Mouse (Mus musculus) hindbrain, embryonic 15.5 days (tissue): ENCODE data around the gene Fgf22. TPM values are rescaled to one million over a fixed set of nuclear protein-coding genes. Genes with fewer than 3 reads are reported as not detected.

Source experiments
- ATAC-seq: fragments of 200-750 bp; cut with Nextera tagmentation; 2 replicates; pipeline ENCODE4 v1.8.0; 2017; ENCODE audit warnings: low read depth, moderate number of reproducible peaks, moderate TSS enrichment; ENCODE audit not compliant: low FRiP score
- H3K27ac ChIP-seq: fragments of 300-500 bp; sonication (generic); replicated peaks from 2 replicates; pipeline ENCODE4 v1.5.1; 2015; ENCODE audit warnings: mild to moderate bottlenecking, inconsistent platforms
- H3K27me3 ChIP-seq: fragments of 300-500 bp; sonication (generic); 2 replicates; pipeline ENCODE4 v1.6.1; 2015; ENCODE audit warnings: control low read depth, inconsistent platforms
- H3K36me3 ChIP-seq: fragments of 300-500 bp; sonication (generic); 2 replicates; pipeline ENCODE4 v1.6.1; 2015; ENCODE audit warnings: control low read depth, inconsistent platforms
- H3K4me1 ChIP-seq: fragments of 300-500 bp; sonication (generic); replicated peaks from 2 replicates; pipeline ENCODE4 v1.6.1; 2015; ENCODE audit warnings: control low read depth, inconsistent platforms
- H3K4me2 ChIP-seq: fragments of 300-500 bp; sonication (generic); 2 replicates; pipeline ENCODE4 v1.6.1; 2015; ENCODE audit warnings: moderate library complexity, mild to moderate bottlenecking, inconsistent platforms
- H3K4me3 ChIP-seq: fragments of 300-500 bp; sonication (generic); 2 replicates; pipeline ENCODE4 v1.5.1; 2015; ENCODE audit warnings: mild to moderate bottlenecking, inconsistent platforms
- H3K9ac ChIP-seq: fragments of 300-500 bp; sonication (generic); 2 replicates; pipeline ENCODE4 v1.6.1; 2015; ENCODE audit warnings: inconsistent platforms
- H3K9me3 ChIP-seq: fragments of 300-500 bp; sonication (generic); 2 replicates; pipeline ENCODE4 v1.6.1; 2016; ENCODE audit warnings: control low read depth, inconsistent platforms
- whole genome bisulfite sequencing: fragments of 180-500 bp; shearing (Covaris S2); methylation state at CpG from one replicate; pipeline ENCODE4 v1.1.7; 2015; 5-methylcytosine and 5-hydroxymethylcytosine counted together
- polyA plus RNA-seq: library from polyadenylated mRNA; unstranded; fragments of >200 nt; fragmentation: Nextera tagmentation; extraction: Ambion mirVana; gene quantifications from 2 replicates; pipeline ENCODE4 v1.2.1, GENCODE M21; 2015

The Fgf22 gene
- polyA plus RNA-seq, 1 experiment from 2014 or later: 2.2 TPM

GRCm38 (mm10) chr10:79772320-79772719 is 17.4 kb downstream of the Fgf22 start:
- H3K4me2 ChIP-seq: no peak overlapping the region
- H3K4me3 ChIP-seq: no peak overlapping the region
- no peak overlapping the region for H3K27ac ChIP-seq
- no peak overlapping the region for H3K9ac ChIP-seq
- no peaks in the 10 kb centered on the region for H3K9me3 ChIP-seq
- 94% methylated on average over 3 of the region's 3 CpGs for WGBS
- peaks cover 19% of the 10 kb centered on the region for H3K4me1 ChIP-seq
- ATAC-seq: no peak
- peaks cover 8% of the 10 kb centered on the region; the same call in 1 of the 2 replicates for H3K27me3 ChIP-seq
- no peaks in the 10 kb centered on the region for H3K36me3 ChIP-seq

GRCm38 (mm10) chr10:79773208-79773607 is 18.3 kb downstream of the Fgf22 start:
- 89% methylated on average over 2 of the region's 2 CpGs for WGBS
- peaks cover 12% of the 10 kb centered on the region for H3K27me3 ChIP-seq
- H3K36me3 ChIP-seq: no peaks in the 10 kb centered on the region
- no peaks in the 10 kb centered on the region for H3K9me3 ChIP-seq
- peaks cover 16% of the 10 kb centered on the region for H3K4me1 ChIP-seq
- no peak for ATAC-seq
- H3K27ac ChIP-seq: no peak overlapping the region
- H3K4me2 ChIP-seq: no peak overlapping the region
- H3K4me3 ChIP-seq: no peak overlapping the region
- no peak overlapping the region for H3K9ac ChIP-seq

DNA sequence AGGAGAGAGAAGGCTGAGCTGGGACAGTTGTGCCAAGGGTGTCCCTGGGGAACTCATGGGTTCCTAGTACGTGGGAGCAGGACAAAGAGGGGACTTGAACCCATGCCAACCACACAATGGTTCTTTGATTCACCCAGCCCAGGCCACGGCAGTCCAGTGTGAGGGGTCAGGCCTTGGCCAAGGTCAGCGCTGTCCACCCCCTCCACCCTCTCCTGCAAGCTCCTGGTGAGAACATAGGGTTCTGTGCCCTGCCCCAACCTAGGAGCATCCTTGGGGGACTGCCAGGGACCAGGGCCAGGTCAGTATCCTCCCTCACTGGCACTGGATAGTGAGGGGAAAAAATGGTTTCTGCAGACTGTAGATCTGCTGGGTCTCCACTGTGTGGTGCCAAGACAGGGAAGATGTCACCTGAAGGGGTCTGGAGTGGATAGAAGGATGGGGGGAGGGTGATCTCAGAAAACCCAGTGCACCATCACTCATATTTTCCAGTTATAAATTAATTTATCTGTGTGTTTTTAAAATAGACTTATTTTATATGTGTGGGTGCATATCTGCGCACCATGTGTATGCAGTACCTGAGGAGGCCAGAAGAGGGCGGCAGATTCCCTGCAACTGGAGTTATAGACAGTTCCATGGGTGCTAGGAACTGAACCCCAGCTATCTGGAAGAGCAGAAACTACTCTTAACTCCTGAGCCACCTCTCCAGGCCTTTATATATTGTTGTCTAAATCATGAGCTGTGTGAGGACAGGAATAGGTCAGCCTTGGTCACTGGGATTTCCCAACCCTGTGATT is 19.8 kb downstream of the Fgf22 start:
- no peak for ATAC-seq
- no peak overlapping the region for H3K4me3 ChIP-seq
- no peaks in the 10 kb centered on the region for H3K9me3 ChIP-seq
- H3K4me1 ChIP-seq: peaks cover 14% of the 10 kb centered on the region
- H3K4me2 ChIP-seq: no peak overlapping the region
- WGBS: 68% methylated on average over 5 of the region's 5 CpGs
- no peak overlapping the region for H3K27ac ChIP-seq
- H3K9ac ChIP-seq: no peak overlapping the region
- no peaks in the 10 kb centered on the region for H3K36me3 ChIP-seq
- peaks cover 19% of the 10 kb centered on the region for H3K27me3 ChIP-seq

GRCm38 (mm10) chr10:79777103-79777531 is 22.2 kb downstream of the Fgf22 start, which contains the start of gene Fstl3:
Gene Fstl3, plus strand, starts transcription at chr10:79777272.
- Histone ChIP-seq H3K4me3 (peak within 1 kb of the TSS; percentile 22), H3K36me3 (no peaks in the 10 kb centered on the region), H3K9me3 (no peaks in the 10 kb centered on the region), H3K4me2 (peak within 1 kb of the TSS; percentile 47), H3K9ac (no peak within 1 kb of the TSS), H3K27me3 (peaks cover 26% of the 10 kb centered on the region), H3K27ac (no peak within 1 kb of the TSS), H3K4me1 (peaks cover 28% of the 10 kb centered on the region)
- ATAC-seq: no peak
- 1% methylated on average over 33 of the region's 39 CpGs for WGBS

DNA sequence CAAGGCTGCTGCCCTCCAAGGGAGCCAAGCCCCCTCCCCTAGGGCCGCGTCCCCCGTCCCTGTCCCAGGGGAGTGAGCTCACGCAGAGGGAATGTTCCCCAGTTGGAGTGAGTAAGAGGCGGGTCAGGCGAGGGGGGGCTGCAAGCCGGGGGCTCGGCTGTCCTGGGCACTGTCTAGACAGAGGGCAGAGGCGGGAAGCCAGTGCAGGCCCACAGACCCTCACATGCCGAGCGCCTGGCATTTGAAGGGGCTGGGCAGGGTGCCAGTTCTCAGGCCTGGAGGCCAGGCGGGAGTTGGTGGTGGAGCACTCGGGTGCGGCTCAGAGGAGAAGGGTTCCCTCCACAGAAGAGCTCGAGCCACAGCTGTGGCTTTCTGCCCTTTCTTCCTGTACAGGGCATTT is 23.1 kb downstream of the Fgf22 start:
- ATAC-seq: no peak
- Histone ChIP-seq H3K9me3 (no peaks in the 10 kb centered on the region), H3K36me3 (no peaks in the 10 kb centered on the region), H3K4me2 (no peak overlapping the region), H3K27me3 (peaks cover 28% of the 10 kb centered on the region), H3K4me3 (no peak overlapping the region), H3K27ac (no peak overlapping the region), H3K9ac (no peak overlapping the region), H3K4me1 (peaks cover 28% of the 10 kb centered on the region)
- WGBS: 4% methylated on average over 15 of the region's 15 CpGs

GRCm38 (mm10) chr10:79779193-79779592 is 24.3 kb downstream of the Fgf22 start:
- H3K4me2 ChIP-seq: no peak overlapping the region
- H3K27me3 ChIP-seq: peaks cover 30% of the 10 kb centered on the region
- peaks cover 28% of the 10 kb centered on the region for H3K4me1 ChIP-seq
- ATAC-seq: no peak
- no peak overlapping the region for H3K4me3 ChIP-seq
- 17% methylated on average over 2 of the region's 2 CpGs for whole genome bisulfite sequencing
- H3K9me3 ChIP-seq: no peaks in the 10 kb centered on the region
- no peaks in the 10 kb centered on the region for H3K36me3 ChIP-seq
- H3K9ac ChIP-seq: no peak overlapping the region
- H3K27ac ChIP-seq: no peak overlapping the region

DNA sequence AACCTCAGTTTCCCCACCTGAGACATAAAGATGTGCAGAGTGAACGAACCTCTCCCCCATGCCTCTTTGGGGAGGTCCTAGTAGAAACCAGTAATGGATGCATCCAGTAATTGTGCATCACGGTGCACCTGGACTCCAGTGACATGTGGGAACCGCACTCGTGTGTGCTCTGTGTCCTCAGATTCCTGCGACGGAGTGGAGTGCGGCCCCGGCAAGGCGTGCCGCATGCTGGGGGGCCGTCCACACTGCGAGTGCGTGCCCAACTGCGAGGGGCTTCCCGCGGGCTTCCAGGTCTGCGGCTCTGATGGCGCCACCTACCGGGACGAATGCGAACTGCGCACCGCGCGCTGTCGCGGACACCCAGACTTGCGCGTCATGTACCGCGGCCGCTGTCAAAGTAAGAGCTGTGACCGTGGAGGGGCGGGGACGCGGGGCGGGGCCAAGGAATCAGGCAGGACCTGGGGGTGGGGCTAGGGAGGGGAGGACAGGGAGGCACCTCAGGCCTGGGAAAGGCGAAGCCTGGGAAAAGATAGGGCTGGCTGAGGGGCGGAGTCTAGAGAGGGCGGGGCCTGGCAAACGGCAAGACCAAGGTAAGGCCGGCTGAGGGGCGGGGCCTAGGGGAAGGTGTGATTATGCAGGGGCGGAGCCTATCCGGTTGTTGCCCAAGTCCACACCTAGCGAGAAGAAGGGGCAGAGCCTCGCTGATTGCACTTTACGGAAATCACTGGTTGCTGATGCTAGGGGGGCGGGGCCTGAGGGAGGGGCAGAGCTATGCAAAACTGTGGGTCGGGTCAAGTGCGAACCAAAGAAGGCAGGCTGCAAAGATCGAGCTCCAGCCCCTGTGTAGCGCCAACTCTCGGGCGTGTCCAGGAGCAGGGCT is 25.1 kb downstream of the Fgf22 start:
- WGBS: 1% methylated on average over 55 of the region's 55 CpGs
- peak overlapping the region; percentile 47; the same call in 1 of the 2 replicates for H3K9ac ChIP-seq

GRCm38 (mm10) chr10:79780664-79781015 is 25.8 kb downstream of the Fgf22 start:
- H3K27me3 ChIP-seq: peaks cover 30% of the 10 kb centered on the region
- H3K36me3 ChIP-seq: no peaks in the 10 kb centered on the region
- WGBS: 1% methylated on average over 13 of the region's 13 CpGs
- ATAC-seq: no peak
- peak overlapping the region; percentile 89 for H3K4me2 ChIP-seq
- H3K4me1 ChIP-seq: peaks cover 28% of the 10 kb centered on the region
- no peaks in the 10 kb centered on the region for H3K9me3 ChIP-seq
- H3K27ac ChIP-seq: peak overlapping the region; percentile 61
- H3K4me3 ChIP-seq: peak overlapping the region; percentile 49
- peak overlapping the region; percentile 47; the same call in 1 of the 2 replicates for H3K9ac ChIP-seq

More for the DNA sequence above, 25.1 kb downstream of the Fgf22 start:
- Histone ChIP-seq H3K36me3 (no peaks in the 10 kb centered on the region), H3K4me1 (peaks cover 28% of the 10 kb centered on the region), H3K4me3 (peak overlapping the region; percentile 49), H3K4me2 (peak overlapping the region; percentile 89), H3K27ac (peak overlapping the region; percentile 61), H3K9me3 (no peaks in the 10 kb centered on the region), H3K27me3 (peaks cover 30% of the 10 kb centered on the region)
- ATAC-seq: peak; percentile 94

GRCm38 (mm10) chr10:79781139-79781538 is 26.3 kb downstream of the Fgf22 start:
- 29% methylated on average over 21 of the region's 21 CpGs for WGBS
- Histone ChIP-seq H3K4me2 (peak overlapping the region; percentile 89), H3K27ac (no peak overlapping the region), H3K36me3 (no peaks in the 10 kb centered on the region), H3K4me3 (peak overlapping the region; percentile 49), H3K27me3 (peaks cover 28% of the 10 kb centered on the region), H3K9ac (no peak overlapping the region), H3K4me1 (peaks cover 28% of the 10 kb centered on the region), H3K9me3 (no peaks in the 10 kb centered on the region)
- no peak for ATAC-seq

DNA sequence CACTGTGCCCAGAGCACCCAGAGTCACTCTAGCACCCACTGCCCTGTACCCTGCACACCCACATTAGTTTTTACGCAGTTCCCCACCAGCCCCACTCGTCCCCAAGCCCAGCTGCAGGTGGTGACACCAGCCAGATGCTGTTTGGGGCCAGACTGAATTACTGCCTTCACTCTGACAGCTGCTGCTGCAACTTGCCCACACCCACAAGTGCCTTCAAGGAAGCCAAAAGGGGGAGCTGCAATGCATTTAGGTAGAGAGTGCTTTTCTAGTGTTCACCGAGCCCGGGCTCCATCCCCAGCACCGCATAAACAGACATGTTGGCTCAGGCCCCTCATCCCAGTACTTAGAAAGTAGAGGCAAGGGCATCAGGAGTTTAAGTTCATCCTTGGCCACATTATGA is 27.1 kb downstream of the Fgf22 start:
- no peaks in the 10 kb centered on the region for H3K9me3 ChIP-seq
- H3K36me3 ChIP-seq: no peaks in the 10 kb centered on the region
- H3K4me1 ChIP-seq: peaks cover 27% of the 10 kb centered on the region
- no peak overlapping the region for H3K27ac ChIP-seq
- H3K27me3 ChIP-seq: peaks cover 23% of the 10 kb centered on the region
- whole genome bisulfite sequencing: 59% methylated on average over 5 of the region's 5 CpGs
- no peak overlapping the region for H3K4me2 ChIP-seq
- H3K4me3 ChIP-seq: no peak overlapping the region
- no peak overlapping the region for H3K9ac ChIP-seq
- no peak for ATAC-seq

GRCm38 (mm10) chr10:79783050-79783449 is 28.2 kb downstream of the Fgf22 start:
- no peak overlapping the region for H3K4me2 ChIP-seq
- no peaks in the 10 kb centered on the region for H3K36me3 ChIP-seq
- H3K4me1 ChIP-seq: peaks cover 17% of the 10 kb centered on the region
- no peak overlapping the region for H3K4me3 ChIP-seq
- peaks cover 20% of the 10 kb centered on the region for H3K27me3 ChIP-seq
- no peaks in the 10 kb centered on the region for H3K9me3 ChIP-seq
- ATAC-seq: no peak
- no peak overlapping the region for H3K9ac ChIP-seq
- no peak overlapping the region for H3K27ac ChIP-seq
- WGBS: 63% methylated on average over 7 of the region's 7 CpGs
